Mouse (Mus musculus): ENCODE data around the gene Nrg3. TPM values are rescaled to one million over a fixed set of nuclear protein-coding genes. Genes with fewer than 3 reads are reported as not detected.

Gene Nrg3
- polyA plus RNA-seq, 1 experiment from 2014 or later, result 7.8 TPM

DNA sequence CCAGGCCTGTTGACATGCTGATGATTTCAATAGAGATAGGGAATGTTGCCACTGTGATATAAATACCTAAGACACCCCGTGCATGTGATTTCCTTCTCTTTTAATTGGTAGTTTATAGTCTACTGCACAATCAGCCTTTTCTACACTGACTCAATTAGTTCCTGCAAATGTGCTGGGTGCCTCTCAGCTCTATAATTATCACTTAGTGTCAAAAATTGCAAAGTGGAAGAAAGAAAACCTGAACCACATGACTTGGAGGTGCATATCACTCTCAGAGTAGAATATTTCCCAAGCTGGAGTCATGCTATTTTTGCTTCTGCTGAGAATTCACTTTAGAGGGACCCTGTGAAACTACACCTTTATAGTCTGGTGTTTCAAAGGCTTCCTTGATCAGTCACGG lies 552.1 kb downstream of the Nrg3 start:
- Histone ChIP-seq H3K4me3 (replicated peaks) (no peak overlapping the region), H3K27me3 (no peaks in the 10 kb centered on the region), H3K9me3 (no peaks in the 10 kb centered on the region), H3K36me3 (no peaks in the 10 kb centered on the region), H3K4me2 (replicated peaks) (no peak overlapping the region), H3K4me1 (replicated peaks) (no peaks in the 10 kb centered on the region), H3K9ac (replicated peaks) (no peak overlapping the region), H3K27ac (no peak overlapping the region)
- WGBS, result 78% methylated on average over 2 of the region's 2 CpGs
- no peak for ATAC-seq

DNA sequence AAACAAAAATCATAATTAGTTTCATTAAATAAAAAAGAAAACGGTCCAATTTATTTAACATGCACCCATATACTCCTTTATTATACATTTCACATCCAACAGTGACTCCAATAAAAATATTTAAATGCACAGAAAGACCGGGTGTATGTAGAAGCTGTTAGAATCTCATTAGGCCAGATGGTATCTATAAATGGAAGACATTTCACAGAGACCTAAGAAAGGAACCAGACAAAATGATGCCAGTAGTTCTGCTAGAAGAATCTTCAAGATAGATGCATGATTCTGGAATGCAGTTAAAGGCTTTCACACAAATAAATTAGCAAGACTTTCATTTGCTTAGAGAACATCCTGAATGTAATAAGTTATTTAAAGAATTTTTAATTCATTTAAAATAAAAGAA lies 602.3 kb downstream of the Nrg3 start:
- Histone ChIP-seq H3K27me3 (no peaks in the 10 kb centered on the region), H3K4me2 (replicated peaks) (no peak overlapping the region), H3K9ac (replicated peaks) (no peak overlapping the region), H3K9me3 (no peaks in the 10 kb centered on the region), H3K27ac (no peak overlapping the region), H3K36me3 (no peaks in the 10 kb centered on the region), H3K4me1 (replicated peaks) (no peaks in the 10 kb centered on the region), H3K4me3 (replicated peaks) (no peak overlapping the region)
- no peak for ATAC-seq
- 60% methylated on average over 2 of the region's 2 CpGs for WGBS

DNA sequence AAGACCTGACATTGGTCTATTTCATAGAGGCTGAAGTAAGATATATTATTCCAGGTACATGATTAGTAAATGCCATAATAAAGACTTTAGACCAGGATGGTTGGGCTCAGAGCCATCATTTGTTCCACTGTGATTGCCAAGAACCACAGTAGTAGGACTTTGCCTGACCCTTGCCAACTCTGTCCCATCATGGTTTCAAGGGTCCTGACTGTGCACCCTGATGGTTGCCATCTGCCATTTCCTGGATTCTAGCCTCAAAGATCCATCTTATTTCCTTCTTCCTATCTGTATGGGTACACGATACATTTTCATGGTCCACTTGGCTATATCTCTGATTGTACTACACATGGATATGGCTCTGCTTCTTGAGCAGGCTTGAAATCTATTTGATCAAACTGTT lies 625.3 kb downstream of the Nrg3 start:
- H3K9me3 ChIP-seq, result no peaks in the 10 kb centered on the region
- H3K4me3 ChIP-seq (replicated peaks), result no peak overlapping the region
- no peaks in the 10 kb centered on the region for H3K36me3 ChIP-seq
- no peaks in the 10 kb centered on the region for H3K4me1 ChIP-seq (replicated peaks)
- no peak overlapping the region for H3K27ac ChIP-seq
- WGBS, result 93% methylated on average over 1 of the region's 1 CpGs
- no peak for ATAC-seq
- H3K9ac ChIP-seq (replicated peaks), result no peak overlapping the region
- H3K4me2 ChIP-seq (replicated peaks), result no peak overlapping the region
- no peaks in the 10 kb centered on the region for H3K27me3 ChIP-seq

DNA sequence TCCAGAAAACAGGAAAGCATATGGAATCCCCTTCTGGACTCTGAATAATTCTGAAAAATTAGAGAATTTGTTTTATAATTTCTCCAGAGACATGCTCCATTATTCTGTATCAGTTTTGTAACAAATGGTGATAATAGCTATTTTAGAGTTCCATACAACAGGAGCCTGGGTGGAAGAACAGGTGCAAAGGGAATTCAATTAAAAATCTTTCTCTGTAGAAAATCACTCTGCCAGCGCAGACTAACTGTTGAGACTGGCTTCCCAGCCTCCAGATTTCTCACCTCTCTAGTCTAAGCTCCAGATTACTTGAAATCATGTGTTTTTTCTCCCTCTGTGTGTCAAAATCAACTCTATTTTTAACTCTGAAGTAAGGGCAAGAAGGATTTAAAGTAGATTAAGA lies 625.8 kb downstream of the Nrg3 start:
- no peak for ATAC-seq
- Histone ChIP-seq H3K27me3 (no peaks in the 10 kb centered on the region), H3K4me1 (replicated peaks) (no peaks in the 10 kb centered on the region), H3K9me3 (no peaks in the 10 kb centered on the region), H3K4me2 (replicated peaks) (no peak overlapping the region), H3K4me3 (replicated peaks) (no peak overlapping the region), H3K36me3 (no peaks in the 10 kb centered on the region), H3K27ac (no peak overlapping the region), H3K9ac (replicated peaks) (no peak overlapping the region)
- 91% methylated on average over 1 of the region's 1 CpGs for WGBS

DNA sequence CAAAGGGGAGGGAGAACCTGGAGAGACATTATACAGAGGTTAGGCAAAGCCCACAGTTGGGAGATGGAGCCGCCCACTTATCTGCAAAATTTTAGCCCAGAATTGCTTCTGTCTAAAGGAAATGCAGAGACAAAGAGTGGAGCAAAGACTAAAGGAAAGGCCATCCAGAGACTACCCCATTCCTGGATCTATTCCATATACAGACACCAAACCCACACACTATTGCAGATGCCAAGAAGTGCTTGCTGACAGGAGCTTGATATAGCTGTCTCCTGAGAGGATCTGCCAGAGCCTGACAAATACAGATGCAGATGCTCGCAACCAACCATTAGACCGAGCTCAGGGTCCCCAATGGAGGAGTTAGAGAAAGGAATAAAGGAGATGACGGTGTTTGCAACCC lies 637.9 kb downstream of the Nrg3 start:
- Histone ChIP-seq H3K4me3 (replicated peaks) (no peak overlapping the region), H3K9me3 (no peaks in the 10 kb centered on the region), H3K4me1 (replicated peaks) (no peaks in the 10 kb centered on the region), H3K4me2 (replicated peaks) (no peak overlapping the region), H3K9ac (replicated peaks) (no peak overlapping the region), H3K27me3 (no peaks in the 10 kb centered on the region), H3K36me3 (no peaks in the 10 kb centered on the region), H3K27ac (no peak overlapping the region)
- no peak for ATAC-seq
- 87% methylated on average over 4 of the region's 4 CpGs for WGBS

DNA sequence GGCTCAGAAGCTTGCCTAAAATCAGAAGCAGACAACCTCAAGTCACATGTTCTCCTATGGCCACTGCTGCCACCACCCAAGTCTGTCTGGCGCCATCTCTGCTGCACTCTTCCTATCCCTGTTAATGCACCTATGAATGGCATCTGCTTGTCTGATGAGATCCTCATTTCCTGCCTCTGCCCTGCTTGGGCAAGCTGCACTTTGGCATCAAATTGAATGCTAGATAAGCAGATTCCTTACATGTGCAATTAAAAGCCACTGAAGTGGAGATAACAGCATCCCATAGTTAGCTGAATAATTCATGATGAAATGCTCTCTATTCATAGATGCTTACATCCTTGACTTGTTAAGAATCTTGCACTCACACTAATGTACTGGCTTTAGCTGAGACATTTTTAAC lies 648.0 kb downstream of the Nrg3 start:
- H3K36me3 ChIP-seq, result no peaks in the 10 kb centered on the region
- no peaks in the 10 kb centered on the region for H3K27me3 ChIP-seq
- H3K4me2 ChIP-seq (replicated peaks), result no peak overlapping the region
- H3K9ac ChIP-seq (replicated peaks), result no peak overlapping the region
- ATAC-seq, result peak; percentile 73
- WGBS, result 50% methylated on average over 1 of the region's 1 CpGs
- peaks cover 7% of the 10 kb centered on the region for H3K4me1 ChIP-seq (replicated peaks)
- H3K27ac ChIP-seq, result no peak overlapping the region
- no peaks in the 10 kb centered on the region for H3K9me3 ChIP-seq
- H3K4me3 ChIP-seq (replicated peaks), result no peak overlapping the region

DNA sequence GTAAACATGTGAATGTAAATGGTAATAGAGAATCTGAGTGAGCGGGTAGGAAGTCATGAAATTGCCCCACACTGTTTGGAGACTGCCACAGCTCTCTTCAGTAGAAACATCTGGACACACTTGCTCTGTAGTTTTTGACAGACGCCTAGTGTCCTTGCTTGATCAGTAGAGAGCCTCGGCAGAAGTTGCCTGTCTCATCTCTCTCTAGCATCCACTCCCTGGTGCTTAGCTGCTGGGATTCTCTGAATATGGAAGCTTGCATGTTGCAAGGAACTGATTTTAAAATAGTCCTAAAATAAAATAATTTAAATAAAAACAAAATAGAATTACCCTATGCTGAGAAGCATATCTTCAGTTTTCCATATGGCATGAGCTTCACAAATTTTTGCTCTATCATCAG lies 675.9 kb downstream of the Nrg3 start:
- no peaks in the 10 kb centered on the region for H3K36me3 ChIP-seq
- no peak for ATAC-seq
- H3K4me2 ChIP-seq (replicated peaks), result no peak overlapping the region
- H3K4me1 ChIP-seq (replicated peaks), result no peaks in the 10 kb centered on the region
- no peak overlapping the region for H3K9ac ChIP-seq (replicated peaks)
- H3K9me3 ChIP-seq, result no peaks in the 10 kb centered on the region
- no peak overlapping the region for H3K4me3 ChIP-seq (replicated peaks)
- 88% methylated on average over 3 of the region's 3 CpGs for WGBS
- no peak overlapping the region for H3K27ac ChIP-seq
- no peaks in the 10 kb centered on the region for H3K27me3 ChIP-seq

DNA sequence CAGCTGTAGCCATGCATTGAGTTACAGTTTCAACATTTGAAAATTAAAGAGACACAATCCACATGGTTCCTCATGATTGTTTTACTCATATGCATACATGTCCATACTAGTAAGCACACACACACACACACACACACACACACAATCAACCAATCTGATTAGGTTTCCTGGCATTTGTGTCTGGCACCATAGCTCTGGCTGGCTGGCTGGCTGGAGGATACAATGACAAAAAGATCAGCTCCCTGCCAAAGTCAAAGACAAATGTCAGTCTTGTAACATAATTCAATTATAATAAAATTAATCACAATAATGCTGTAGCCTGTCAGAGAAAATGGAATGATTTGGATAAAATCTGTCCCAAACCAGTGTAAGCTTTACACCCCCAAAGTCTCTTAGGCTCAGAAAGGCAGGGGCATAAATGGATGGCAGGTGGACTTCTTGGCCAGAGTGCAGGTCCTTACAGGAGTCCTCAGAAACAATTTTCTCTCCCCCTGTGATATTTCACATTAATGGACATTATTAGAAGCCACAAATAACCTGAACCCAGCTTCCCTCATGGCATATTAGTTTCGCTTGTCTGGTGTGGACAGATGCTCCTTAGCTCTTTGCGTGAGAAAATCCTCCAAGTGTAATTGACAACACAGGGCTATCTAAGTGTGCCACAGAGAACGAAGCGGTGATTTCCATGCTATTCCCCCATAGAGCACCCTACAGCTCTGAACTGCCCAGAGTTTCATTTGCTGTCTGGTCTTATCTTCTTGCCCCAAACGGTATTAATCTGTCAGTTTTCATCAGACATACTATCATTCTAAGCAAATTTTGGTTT lies 697.4 kb downstream of the Nrg3 start:
- H3K9me3 ChIP-seq, result no peaks in the 10 kb centered on the region
- no peaks in the 10 kb centered on the region for H3K27me3 ChIP-seq
- WGBS, result 77% methylated on average over 5 of the region's 5 CpGs
- H3K27ac ChIP-seq, result no peak overlapping the region
- no peak overlapping the region for H3K9ac ChIP-seq (replicated peaks)
- no peaks in the 10 kb centered on the region for H3K36me3 ChIP-seq
- H3K4me2 ChIP-seq (replicated peaks), result no peak overlapping the region
- H3K4me3 ChIP-seq (replicated peaks), result no peak overlapping the region
- no peak for ATAC-seq
- no peaks in the 10 kb centered on the region for H3K4me1 ChIP-seq (replicated peaks)

DNA sequence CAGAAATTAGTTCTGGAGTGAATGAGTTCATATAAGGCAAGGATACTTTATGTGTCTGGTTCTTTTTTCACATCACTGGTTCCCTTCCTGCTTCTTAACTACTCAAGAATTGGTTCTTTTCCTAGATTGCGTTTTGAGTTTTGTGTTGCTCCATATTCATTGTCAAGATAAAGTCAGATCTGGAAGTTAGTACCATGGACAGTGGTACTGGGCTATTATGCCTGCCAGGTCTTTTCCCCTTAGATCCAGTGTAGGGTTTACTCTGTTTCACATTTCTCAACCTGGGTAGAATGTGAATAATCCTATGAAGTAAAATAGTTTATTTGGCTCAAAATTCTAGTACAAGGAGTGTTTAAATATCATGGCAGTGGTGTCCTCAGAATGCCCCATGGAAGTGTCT lies 698.1 kb downstream of the Nrg3 start:
- no peaks in the 10 kb centered on the region for H3K27me3 ChIP-seq
- ATAC-seq, result no peak
- no peak overlapping the region for H3K27ac ChIP-seq
- no peaks in the 10 kb centered on the region for H3K36me3 ChIP-seq
- no peaks in the 10 kb centered on the region for H3K4me1 ChIP-seq (replicated peaks)
- no peak overlapping the region for H3K9ac ChIP-seq (replicated peaks)
- no peak overlapping the region for H3K4me3 ChIP-seq (replicated peaks)
- no peak overlapping the region for H3K4me2 ChIP-seq (replicated peaks)
- no peaks in the 10 kb centered on the region for H3K9me3 ChIP-seq
- WGBS, result 59% methylated on average over 1 of the region's 1 CpGs

DNA sequence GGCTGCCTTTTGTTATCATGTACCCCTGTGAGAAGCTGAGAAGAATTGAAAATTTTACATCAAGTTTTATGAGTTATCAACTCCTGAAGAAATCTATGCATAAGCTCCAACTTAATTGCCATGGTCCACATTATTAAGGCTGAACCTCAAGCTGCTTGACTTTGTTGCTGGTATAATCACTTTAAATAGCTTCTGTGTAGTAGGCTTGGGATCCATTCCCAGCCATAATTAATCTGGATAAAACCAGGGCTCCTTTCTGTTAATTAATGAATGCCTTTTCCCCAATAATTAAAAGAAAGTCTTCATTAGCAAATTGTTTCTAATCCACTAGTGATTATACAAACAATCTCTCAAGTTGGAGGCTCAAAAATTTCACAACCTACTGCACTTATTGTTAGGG lies 742.4 kb downstream of the Nrg3 start:
- Histone ChIP-seq H3K27ac (no peak overlapping the region), H3K4me1 (replicated peaks) (no peaks in the 10 kb centered on the region), H3K36me3 (no peaks in the 10 kb centered on the region), H3K9me3 (no peaks in the 10 kb centered on the region), H3K4me3 (replicated peaks) (no peak overlapping the region), H3K4me2 (replicated peaks) (no peak overlapping the region), H3K9ac (replicated peaks) (no peak overlapping the region), H3K27me3 (no peaks in the 10 kb centered on the region)
- ATAC-seq, result no peak

DNA sequence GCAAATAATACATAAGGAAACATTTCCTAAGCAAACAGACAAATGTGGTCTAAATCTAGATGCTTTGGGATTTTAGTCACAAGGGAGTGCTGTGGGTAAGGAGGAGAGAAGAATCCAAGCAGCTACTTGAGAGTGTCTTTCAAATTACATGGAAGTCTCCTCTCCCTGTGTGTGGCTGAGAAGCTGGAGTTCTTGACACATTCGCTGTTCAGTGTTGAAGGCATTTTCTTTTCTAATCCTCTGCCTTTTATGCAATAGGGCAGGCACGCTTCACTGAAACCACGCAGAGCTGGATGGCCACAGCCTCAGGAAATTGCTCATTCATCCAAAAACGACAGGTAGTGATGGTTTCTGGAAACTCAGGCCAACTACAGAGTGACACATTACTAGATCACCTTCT lies 769.0 kb downstream of the Nrg3 start:
- ATAC-seq, result peak; percentile 27; the same call in 1 of the 2 replicates
- Histone ChIP-seq H3K9me3 (no peaks in the 10 kb centered on the region), H3K9ac (replicated peaks) (no peak overlapping the region), H3K27me3 (0 out of 2 replicates have a peak, but pooled peaks cover 3% of the 10 kb centered on the region), H3K4me3 (replicated peaks) (no peak overlapping the region), H3K4me1 (replicated peaks) (peaks cover 19% of the 10 kb centered on the region), H3K4me2 (replicated peaks) (no peak overlapping the region), H3K27ac (no peak overlapping the region), H3K36me3 (no peaks in the 10 kb centered on the region)
- 12% methylated on average over 4 of the region's 4 CpGs for WGBS

DNA sequence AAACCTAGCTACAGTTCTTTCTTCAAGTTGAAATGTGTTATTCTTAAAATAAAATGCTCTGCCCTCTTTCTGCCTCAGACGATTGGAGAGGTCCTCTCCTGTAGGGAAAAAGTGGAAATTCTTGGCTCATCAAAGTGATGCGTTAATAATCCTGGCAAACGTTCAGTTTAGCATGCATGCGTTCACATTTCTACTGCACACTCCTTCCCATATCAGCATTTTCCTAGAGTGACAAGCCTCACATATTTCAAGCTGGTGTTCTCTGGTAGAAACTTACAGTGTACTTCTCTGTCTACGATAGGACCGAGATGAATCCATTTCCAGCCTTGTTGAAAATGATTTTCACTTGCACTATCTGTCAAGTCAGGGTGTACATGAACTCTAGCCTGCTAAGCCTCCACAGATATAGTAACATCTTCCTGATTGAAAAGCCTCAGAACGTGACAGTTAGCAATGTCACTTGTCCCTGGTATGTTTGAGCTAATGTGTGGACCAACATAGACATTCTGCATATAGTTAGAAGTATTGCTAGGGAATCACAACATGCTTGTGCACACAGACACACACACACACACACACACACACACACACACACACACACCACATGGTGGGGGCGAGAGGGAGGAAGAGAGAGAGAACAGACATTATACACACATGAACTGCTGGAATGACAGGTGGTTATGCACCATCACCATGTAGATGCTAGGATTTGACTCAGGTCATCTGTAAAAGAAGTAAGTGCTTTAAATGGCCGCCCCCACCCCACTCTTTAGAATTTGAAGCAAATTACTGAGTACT lies 770.1 kb downstream of the Nrg3 start:
- 71% methylated on average over 9 of the region's 9 CpGs for WGBS
- no peak overlapping the region for H3K4me3 ChIP-seq (replicated peaks)

More for the DNA sequence above, 770.1 kb downstream of the Nrg3 start:
- Histone ChIP-seq H3K9me3 (no peaks in the 10 kb centered on the region), H3K4me1 (replicated peaks) (peaks cover 19% of the 10 kb centered on the region), H3K9ac (replicated peaks) (no peak overlapping the region), H3K27me3 (0 out of 2 replicates have a peak, but pooled peaks cover 3% of the 10 kb centered on the region), H3K27ac (no peak overlapping the region), H3K4me2 (replicated peaks) (no peak overlapping the region), H3K36me3 (no peaks in the 10 kb centered on the region)
- ATAC-seq, result peak; percentile 60; the same call in 1 of the 2 replicates

All from midbrain, embryonic 13.5 days (tissue).